Mouse (Mus musculus): ENCODE measurements around the gene Agrp. TPM values are rescaled to one million over a fixed set of nuclear protein-coding genes. Genes with fewer than 3 reads are reported as not detected.
"Not testable (repeated sequence)": the region's sequence is repeated elsewhere in the genome, so short reads cannot be mapped to it uniquely, and the experiment has no call there.

Gene Agrp
- polyA plus RNA-seq, 1 experiment: not detected

DNA sequence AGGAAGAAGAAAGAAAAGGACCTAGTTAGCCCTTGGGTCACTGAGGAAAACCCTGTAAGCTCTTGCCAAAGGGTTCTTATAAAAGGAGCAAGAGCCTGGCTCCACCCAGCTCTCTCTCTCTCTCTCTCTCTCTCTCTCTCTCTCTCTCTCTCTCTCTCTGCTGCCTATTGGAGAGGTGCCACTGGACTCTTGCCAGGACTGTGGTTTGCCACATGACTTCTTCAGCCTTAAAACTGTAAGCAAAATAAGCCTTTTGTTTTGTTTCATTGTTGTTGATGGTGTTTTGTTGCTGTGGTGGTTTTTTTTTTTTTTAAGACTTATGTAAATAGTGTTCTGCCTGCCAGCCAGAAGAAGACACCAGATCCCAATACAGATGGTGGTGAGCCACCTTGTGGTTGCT is 63.8 kb downstream of the Agrp start:
- H3K9ac ChIP-seq (ENCODE audit: low read depth, poor library complexity, severe bottlenecking): no peak overlapping the region
- no peaks in the 10 kb centered on the region for H3K27me3 ChIP-seq (ENCODE audit: control insufficient read depth, insufficient read depth, low read length, poor library complexity, severe bottlenecking)
- H3K36me3 ChIP-seq (ENCODE audit: control insufficient read depth, insufficient read depth, low read length, poor library complexity, severe bottlenecking): no peaks in the 10 kb centered on the region
- H3K9me3 ChIP-seq (replicated peaks; ENCODE audit: control insufficient read depth, insufficient read depth, low read length, poor library complexity, severe bottlenecking): no peaks in the 10 kb centered on the region
- no peak for TF ChIP-seq EP300 (IDR thresholded peaks at IDR 0.05; ENCODE audit: insufficient read depth, low read depth, low read length)
- no peak for TF ChIP-seq POLR2A (IDR thresholded peaks at IDR 0.05; ENCODE audit: insufficient read depth, low read length)
- TF ChIP-seq CTCF (IDR thresholded peaks at IDR 0.05; ENCODE audit: low read depth, low read length): no peak
- no peaks in the 10 kb centered on the region for H3K4me1 ChIP-seq (ENCODE audit: control insufficient read depth, insufficient read depth, low read length)
- no peak overlapping the region for H3K27ac ChIP-seq (ENCODE audit: insufficient read depth, low read length)
- no peak overlapping the region for H3K4me3 ChIP-seq (ENCODE audit: low read depth, low read length)

GRCm38 (mm10) chr8:105571810-105572209 is 65.4 kb downstream of the Agrp start:
- Histone ChIP-seq H3K27me3 (ENCODE audit: control insufficient read depth, insufficient read depth, low read length, poor library complexity, severe bottlenecking) (no peaks in the 10 kb centered on the region), H3K9ac (ENCODE audit: low read depth, poor library complexity, severe bottlenecking) (no peak overlapping the region), H3K27ac (ENCODE audit: insufficient read depth, low read length) (no peak overlapping the region), H3K4me1 (ENCODE audit: control insufficient read depth, insufficient read depth, low read length) (no peaks in the 10 kb centered on the region), H3K9me3 (replicated peaks; ENCODE audit: control insufficient read depth, insufficient read depth, low read length, poor library complexity, severe bottlenecking) (no peaks in the 10 kb centered on the region), H3K36me3 (ENCODE audit: control insufficient read depth, insufficient read depth, low read length, poor library complexity, severe bottlenecking) (no peaks in the 10 kb centered on the region), H3K4me3 (ENCODE audit: low read depth, low read length) (no peak overlapping the region)
- no peak for TF ChIP-seq POLR2A (IDR thresholded peaks at IDR 0.05; ENCODE audit: insufficient read depth, low read length)
- TF ChIP-seq EP300 (IDR thresholded peaks at IDR 0.05; ENCODE audit: insufficient read depth, low read depth, low read length): no peak
- TF ChIP-seq CTCF (IDR thresholded peaks at IDR 0.05; ENCODE audit: low read depth, low read length): no peak

- Histone ChIP-seq H3K27me3 (ENCODE audit: control insufficient read depth, insufficient read depth, low read length, poor library complexity, severe bottlenecking) (no peaks in the 10 kb centered on the region), H3K4me3 (ENCODE audit: low read depth, low read length) (peak overlapping the region; percentile 71), H3K4me1 (ENCODE audit: control insufficient read depth, insufficient read depth, low read length) (no peaks in the 10 kb centered on the region), H3K9ac (ENCODE audit: low read depth, poor library complexity, severe bottlenecking) (peak overlapping the region; percentile 57), H3K27ac (ENCODE audit: insufficient read depth, low read length) (no peak overlapping the region), H3K9me3 (replicated peaks; ENCODE audit: control insufficient read depth, insufficient read depth, low read length, poor library complexity, severe bottlenecking) (no peaks in the 10 kb centered on the region), H3K36me3 (ENCODE audit: control insufficient read depth, insufficient read depth, low read length, poor library complexity, severe bottlenecking) (no peaks in the 10 kb centered on the region)
- TF ChIP-seq CTCF (IDR thresholded peaks at IDR 0.05; ENCODE audit: low read depth, low read length) (no peak), POLR2A (IDR thresholded peaks at IDR 0.05; ENCODE audit: insufficient read depth, low read length) (no peak)
Measured at GRCm38 (mm10) chr8:105566703-105567595, 70.2 kb downstream of the Agrp start.

DNA sequence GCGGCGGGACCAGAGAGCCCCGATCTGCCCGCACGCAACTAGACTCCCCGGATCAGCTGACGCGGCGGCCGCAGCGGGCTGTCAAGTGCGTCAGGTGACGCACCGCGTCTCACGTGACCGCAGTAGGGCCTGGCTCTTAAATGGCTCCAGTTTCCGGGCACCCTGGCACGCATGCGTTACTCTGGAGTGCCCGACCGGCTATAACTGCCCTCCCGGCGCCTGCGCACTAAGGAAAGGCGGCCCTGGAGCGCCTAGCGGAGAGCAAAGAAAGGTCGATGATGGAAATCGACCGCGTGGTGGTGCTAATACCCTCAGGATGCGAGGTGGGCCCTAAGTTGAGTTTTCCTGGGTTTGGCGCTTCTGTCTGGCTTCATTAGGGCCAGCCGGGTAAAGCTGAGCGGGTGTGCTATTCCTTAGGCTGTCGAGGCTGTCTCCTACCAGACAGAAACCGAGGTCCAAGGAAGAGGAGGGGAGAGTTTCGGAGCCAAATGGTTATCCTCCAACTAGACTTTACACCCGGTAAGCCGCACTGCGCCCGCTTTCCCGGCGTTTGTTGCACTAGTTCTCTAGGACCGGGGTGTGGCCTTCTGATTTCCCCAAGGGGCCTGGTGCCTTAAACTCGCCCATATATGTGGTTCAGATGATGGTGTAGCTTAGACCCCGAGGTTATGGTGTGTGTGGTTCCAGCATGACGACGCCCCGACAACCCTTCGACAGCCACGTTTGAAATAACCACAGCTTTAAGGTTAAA is 71.1 kb downstream of the Agrp start, which contains the start of gene Atp6v0d1:
TSS of gene Atp6v0d1 (minus strand) at position 96 of the 751 bp plus-strand sequence.
- no peaks in the 10 kb centered on the region for H3K4me1 ChIP-seq (ENCODE audit: control insufficient read depth, insufficient read depth, low read length)
- peak within 1 kb of the TSS; percentile 73 for H3K4me3 ChIP-seq (ENCODE audit: low read depth, low read length)
- H3K9ac ChIP-seq (ENCODE audit: low read depth, poor library complexity, severe bottlenecking): peak within 1 kb of the TSS; percentile 70
- H3K27ac ChIP-seq (ENCODE audit: insufficient read depth, low read length): no peak within 1 kb of the TSS
- H3K9me3 ChIP-seq (replicated peaks; ENCODE audit: control insufficient read depth, insufficient read depth, low read length, poor library complexity, severe bottlenecking): no peaks in the 10 kb centered on the region
- no peaks in the 10 kb centered on the region for H3K36me3 ChIP-seq (ENCODE audit: control insufficient read depth, insufficient read depth, low read length, poor library complexity, severe bottlenecking)
- no peaks in the 10 kb centered on the region for H3K27me3 ChIP-seq (ENCODE audit: control insufficient read depth, insufficient read depth, low read length, poor library complexity, severe bottlenecking)
- TF ChIP-seq CTCF (IDR thresholded peaks at IDR 0.05; ENCODE audit: low read depth, low read length): peak; percentile 84
- TF ChIP-seq POLR2A (IDR thresholded peaks at IDR 0.05; ENCODE audit: insufficient read depth, low read length): no peak

DNA sequence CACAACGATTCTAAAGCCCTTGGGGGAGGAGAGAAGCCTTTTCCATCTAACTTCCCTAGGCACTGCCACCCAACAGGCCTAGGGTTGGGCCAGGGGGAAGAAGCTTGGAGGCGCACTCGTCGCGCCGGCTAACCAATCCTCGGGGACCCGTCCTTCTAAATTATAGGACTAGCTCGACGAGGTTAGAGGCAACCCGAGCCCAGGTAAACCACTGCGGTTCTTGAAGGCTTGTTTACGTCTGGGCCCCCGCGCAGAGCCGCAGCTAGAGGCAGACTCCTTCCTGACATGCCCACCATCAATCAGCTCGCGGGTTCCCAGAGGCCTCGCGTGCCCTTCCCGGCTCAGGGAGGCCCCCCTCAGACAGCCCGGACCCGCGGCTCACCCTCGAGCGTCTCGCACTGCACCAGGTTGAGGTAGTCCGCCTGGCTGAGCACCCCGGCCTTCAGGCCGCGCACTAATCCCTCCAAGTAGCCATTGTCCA is 71.8 kb downstream of the Agrp start:
- H3K27ac ChIP-seq (ENCODE audit: insufficient read depth, low read length): no peak overlapping the region
- 0 out of 2 replicates have a peak, but pooled peaks have one; percentile 2 for TF ChIP-seq EP300 (IDR thresholded peaks at IDR 0.05; ENCODE audit: insufficient read depth, low read depth, low read length)
- no peak for TF ChIP-seq POLR2A (IDR thresholded peaks at IDR 0.05; ENCODE audit: insufficient read depth, low read length)
- peak overlapping the region; percentile 70 for H3K9ac ChIP-seq (ENCODE audit: low read depth, poor library complexity, severe bottlenecking)
- no peaks in the 10 kb centered on the region for H3K9me3 ChIP-seq (replicated peaks; ENCODE audit: control insufficient read depth, insufficient read depth, low read length, poor library complexity, severe bottlenecking)
- H3K27me3 ChIP-seq (ENCODE audit: control insufficient read depth, insufficient read depth, low read length, poor library complexity, severe bottlenecking): no peaks in the 10 kb centered on the region
- no peaks in the 10 kb centered on the region for H3K4me1 ChIP-seq (ENCODE audit: control insufficient read depth, insufficient read depth, low read length)
- H3K4me3 ChIP-seq (ENCODE audit: low read depth, low read length): peak overlapping the region; percentile 73
- H3K36me3 ChIP-seq (ENCODE audit: control insufficient read depth, insufficient read depth, low read length, poor library complexity, severe bottlenecking): no peaks in the 10 kb centered on the region; the same call in 1 of the 2 replicates

DNA sequence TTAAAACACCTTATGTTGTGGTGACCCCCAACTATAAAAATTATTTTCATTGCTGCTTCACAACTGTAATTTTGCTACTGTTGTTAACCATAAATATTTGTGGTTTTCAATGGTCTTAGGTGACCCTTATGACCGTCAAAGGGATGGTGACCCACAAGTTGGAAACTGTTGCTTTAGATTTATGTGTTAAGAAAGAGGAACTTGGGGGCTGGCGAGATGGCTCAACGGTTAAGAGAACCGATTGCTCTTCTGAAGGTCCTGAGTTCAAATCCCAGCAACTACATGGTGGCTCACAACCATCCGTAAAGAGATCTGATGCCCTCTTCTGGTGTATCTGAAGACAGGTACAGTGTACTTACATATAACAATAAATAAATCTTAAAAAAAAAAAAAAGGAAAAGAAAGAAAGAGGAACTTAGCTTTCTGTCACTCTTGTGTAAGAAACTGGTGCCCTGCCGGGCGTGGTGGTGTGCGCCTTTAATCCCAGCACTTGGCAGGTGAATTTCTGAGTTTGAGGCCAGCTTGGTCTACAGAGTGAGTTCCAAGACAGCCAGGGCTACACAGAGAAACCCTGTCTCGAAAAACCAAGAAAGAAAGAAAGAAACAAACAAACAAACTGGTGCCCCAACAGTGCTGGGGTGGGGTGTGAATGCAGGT is 72.5 kb downstream of the Agrp start:
- not testable (repeated sequence) for H3K4me1 ChIP-seq (ENCODE audit: control insufficient read depth, insufficient read depth, low read length); H3K9me3 ChIP-seq (replicated peaks; ENCODE audit: control insufficient read depth, insufficient read depth, low read length, poor library complexity, severe bottlenecking); H3K27ac ChIP-seq (ENCODE audit: insufficient read depth, low read length); H3K36me3 ChIP-seq (ENCODE audit: control insufficient read depth, insufficient read depth, low read length, poor library complexity, severe bottlenecking); H3K27me3 ChIP-seq (ENCODE audit: control insufficient read depth, insufficient read depth, low read length, poor library complexity, severe bottlenecking)
- peak overlapping the region; percentile 73 for H3K4me3 ChIP-seq (ENCODE audit: low read depth, low read length)
- peak overlapping the region; percentile 70 for H3K9ac ChIP-seq (ENCODE audit: low read depth, poor library complexity, severe bottlenecking)
